Mouse (Mus musculus) heart, embryonic 15.5 days (tissue): ENCODE measurements at regions not wholly inside any gene's neighbourhood (a gene's known extent, or its start where the extent isn't known, plus 50 kb on each side); places are given as distances from the start of the nearest gene placed in this dataset.

Experiments used
- ATAC-seq: fragments of 200-750 bp; cut with Nextera tagmentation; replicated peaks from 2 replicates; pipeline ENCODE4 v1.8.0; 2017; ENCODE audit warnings: low read depth, moderate TSS enrichment; ENCODE audit not compliant: insufficient number of reproducible peaks, insufficient read depth, low FRiP score
- H3K27ac ChIP-seq: fragments of 300-500 bp; sonication (generic); 2 replicates; pipeline ENCODE4 v1.5.1; 2015; ENCODE audit warnings: mild to moderate bottlenecking, inconsistent platforms
- H3K27me3 ChIP-seq: fragments of 300-500 bp; sonication (generic); 2 replicates; pipeline ENCODE4 v1.6.1; 2015; ENCODE audit warnings: inconsistent platforms
- H3K36me3 ChIP-seq: fragments of 300-500 bp; sonication (generic); 2 replicates; pipeline ENCODE4 v1.6.1; 2015; ENCODE audit warnings: mild to moderate bottlenecking, inconsistent platforms
- H3K4me1 ChIP-seq: fragments of 300-500 bp; sonication (generic); replicated peaks from 2 replicates; pipeline ENCODE4 v1.6.1; 2015; ENCODE audit warnings: inconsistent platforms
- H3K4me2 ChIP-seq: fragments of 300-500 bp; sonication (generic); 2 replicates; pipeline ENCODE4 v1.6.1; 2015; ENCODE audit warnings: inconsistent platforms, mild to moderate bottlenecking, moderate library complexity
- H3K4me3 ChIP-seq: fragments of 300-500 bp; sonication (generic); 2 replicates; pipeline ENCODE4 v1.5.1; 2015; ENCODE audit warnings: mild to moderate bottlenecking, inconsistent platforms
- H3K9ac ChIP-seq: fragments of 300-500 bp; sonication (generic); 2 replicates; pipeline ENCODE4 v1.6.1; 2015; ENCODE audit warnings: mild to moderate bottlenecking, inconsistent platforms
- H3K9me3 ChIP-seq: fragments of 300-500 bp; sonication (generic); replicated peaks from 2 replicates; pipeline ENCODE4 v1.6.1; 2016; ENCODE audit warnings: inconsistent platforms
- WGBS: fragments of 180-500 bp; shearing (Covaris S2); methylation state at CpG from one replicate; pipeline ENCODE4 v1.1.7; 2015; ENCODE audit warnings: mixed read lengths; 5-methylcytosine and 5-hydroxymethylcytosine counted together

DNA sequence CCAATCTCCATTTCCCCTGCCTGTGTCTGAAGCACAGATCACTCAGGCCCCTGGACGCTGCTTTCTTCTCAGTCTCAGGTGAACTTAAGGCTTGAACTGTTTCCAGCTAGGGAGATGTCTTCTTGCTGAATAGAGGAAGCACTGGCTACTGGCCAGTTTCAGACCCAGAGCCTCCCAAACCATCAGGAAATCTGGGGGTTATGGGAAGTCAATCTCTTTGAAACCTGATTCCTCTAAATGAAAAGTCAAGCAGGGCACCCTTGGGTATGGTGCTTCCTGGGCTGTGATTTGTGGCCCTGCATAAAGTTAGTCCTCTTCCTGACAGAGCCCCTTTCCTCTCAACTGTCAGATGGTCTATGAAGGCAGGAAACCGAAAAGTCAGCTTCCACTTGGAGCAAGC, 208.2 kb downstream of the Sptssa start:
- Histone ChIP-seq H3K9ac (no peak overlapping the region), H3K9me3 (no peaks in the 10 kb centered on the region), H3K4me1 (peaks cover 8% of the 10 kb centered on the region), H3K4me2 (no peak overlapping the region), H3K4me3 (no peak overlapping the region), H3K27ac (no peak overlapping the region), H3K36me3 (no peaks in the 10 kb centered on the region), H3K27me3 (no peaks in the 10 kb centered on the region)
- 52% methylated on average over 2 of the region's 2 CpGs for WGBS
- no peak for ATAC-seq

DNA sequence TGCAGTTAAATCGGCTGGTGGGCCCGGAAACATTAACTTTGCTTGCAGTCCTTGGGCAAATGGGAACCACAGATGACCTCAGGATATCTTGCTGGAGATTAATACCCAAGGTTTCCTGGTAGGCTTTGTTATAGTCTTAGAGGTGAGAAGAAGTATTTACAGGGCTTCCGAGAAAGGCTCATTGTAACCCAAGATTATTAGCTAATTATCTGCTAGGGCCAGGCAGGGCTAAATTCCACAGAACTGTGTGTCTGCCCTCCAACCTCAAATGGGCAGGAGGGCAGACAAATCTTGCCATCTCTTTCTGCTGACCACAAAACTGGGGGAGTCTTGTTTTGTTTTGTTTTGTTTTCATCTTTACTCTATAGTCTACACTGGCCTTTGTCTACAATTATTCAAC, 209.0 kb downstream of the Sptssa start:
- no peak overlapping the region for H3K4me2 ChIP-seq
- no peaks in the 10 kb centered on the region for H3K9me3 ChIP-seq
- H3K4me3 ChIP-seq: no peak overlapping the region
- no peak for ATAC-seq
- no peak overlapping the region for H3K27ac ChIP-seq
- no peaks in the 10 kb centered on the region for H3K27me3 ChIP-seq
- peaks cover 12% of the 10 kb centered on the region for H3K4me1 ChIP-seq
- no peaks in the 10 kb centered on the region for H3K36me3 ChIP-seq
- 77% methylated on average over 3 of the region's 3 CpGs for WGBS
- no peak overlapping the region for H3K9ac ChIP-seq

DNA sequence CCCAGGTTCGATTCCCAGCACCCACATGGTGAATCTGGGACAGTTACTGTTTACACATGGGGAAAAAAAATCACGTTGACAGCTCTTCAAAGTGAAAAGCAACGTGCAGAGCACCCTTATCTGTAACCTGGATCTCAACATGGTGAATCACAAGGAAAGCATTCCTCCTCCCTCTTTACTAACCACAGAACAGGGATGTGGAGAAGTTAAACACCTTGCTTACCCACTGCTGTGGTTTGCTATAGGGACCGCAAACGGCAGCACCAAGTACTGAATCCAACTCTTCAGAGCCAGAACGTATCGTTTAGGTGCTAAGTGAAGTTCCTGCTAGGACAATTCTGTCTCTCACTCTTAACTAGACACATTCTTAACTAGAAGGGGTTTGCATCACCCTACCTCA, 210.0 kb downstream of the Sptssa start:
- no peak overlapping the region for H3K4me3 ChIP-seq
- no peak overlapping the region for H3K9ac ChIP-seq
- no peaks in the 10 kb centered on the region for H3K36me3 ChIP-seq
- no peak overlapping the region for H3K4me2 ChIP-seq
- peaks cover 12% of the 10 kb centered on the region for H3K4me1 ChIP-seq
- 82% methylated on average over 7 of the region's 7 CpGs for WGBS
- no peak for ATAC-seq
- no peak overlapping the region for H3K27ac ChIP-seq
- H3K9me3 ChIP-seq: no peaks in the 10 kb centered on the region
- no peaks in the 10 kb centered on the region for H3K27me3 ChIP-seq

DNA sequence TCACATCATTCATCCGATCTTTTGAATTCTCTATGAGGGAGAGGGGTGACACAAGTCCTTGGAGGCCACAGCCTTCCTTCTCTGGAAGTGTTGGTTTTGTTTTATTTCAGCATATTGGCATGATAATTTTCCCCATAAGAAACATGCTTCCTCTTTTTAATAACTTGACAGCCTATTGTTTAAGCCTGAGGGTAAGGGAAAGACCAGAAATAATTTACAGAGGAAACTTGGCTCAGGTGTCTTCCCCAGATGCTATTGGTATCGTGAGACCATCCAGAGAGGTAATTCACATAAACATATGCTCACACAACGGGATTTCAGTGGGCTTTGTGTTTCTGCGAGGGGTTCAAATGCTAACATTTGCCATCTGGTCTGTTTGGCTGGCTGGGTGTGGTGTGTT, 212.0 kb downstream of the Sptssa start:
- Histone ChIP-seq H3K4me1 (peaks cover 12% of the 10 kb centered on the region), H3K4me3 (no peak overlapping the region), H3K36me3 (no peaks in the 10 kb centered on the region), H3K9ac (no peak overlapping the region), H3K27ac (no peak overlapping the region), H3K27me3 (no peaks in the 10 kb centered on the region), H3K9me3 (no peaks in the 10 kb centered on the region), H3K4me2 (no peak overlapping the region)
- 75% methylated on average over 4 of the region's 4 CpGs for WGBS
- ATAC-seq: no peak

DNA sequence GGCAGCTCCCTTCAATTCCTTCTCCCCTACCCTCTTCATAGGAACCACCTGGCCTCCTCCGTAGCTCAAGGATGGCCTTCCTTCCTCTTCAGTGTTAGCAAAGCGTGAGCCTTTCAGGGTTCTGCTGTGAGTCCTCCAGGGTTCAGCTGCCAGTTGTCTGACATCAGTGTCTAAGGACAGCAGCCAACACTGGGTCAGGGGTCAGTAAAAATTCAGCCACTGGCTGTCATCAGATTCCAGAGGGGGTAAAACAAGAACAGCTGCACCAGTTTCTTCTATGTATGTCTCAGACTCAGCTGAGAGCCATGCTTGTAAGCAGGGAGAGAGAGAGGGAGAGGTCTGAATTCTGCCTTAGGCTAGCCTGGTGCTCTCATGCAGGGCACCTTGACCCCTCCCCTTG, 213.1 kb downstream of the Sptssa start:
- Histone ChIP-seq H3K36me3 (no peaks in the 10 kb centered on the region), H3K9me3 (no peaks in the 10 kb centered on the region), H3K4me3 (no peak overlapping the region), H3K27me3 (no peaks in the 10 kb centered on the region), H3K4me1 (peaks cover 10% of the 10 kb centered on the region), H3K27ac (no peak overlapping the region), H3K4me2 (no peak overlapping the region), H3K9ac (no peak overlapping the region)
- 46% methylated on average over 2 of the region's 2 CpGs for WGBS
- ATAC-seq: peak; percentile 53

DNA sequence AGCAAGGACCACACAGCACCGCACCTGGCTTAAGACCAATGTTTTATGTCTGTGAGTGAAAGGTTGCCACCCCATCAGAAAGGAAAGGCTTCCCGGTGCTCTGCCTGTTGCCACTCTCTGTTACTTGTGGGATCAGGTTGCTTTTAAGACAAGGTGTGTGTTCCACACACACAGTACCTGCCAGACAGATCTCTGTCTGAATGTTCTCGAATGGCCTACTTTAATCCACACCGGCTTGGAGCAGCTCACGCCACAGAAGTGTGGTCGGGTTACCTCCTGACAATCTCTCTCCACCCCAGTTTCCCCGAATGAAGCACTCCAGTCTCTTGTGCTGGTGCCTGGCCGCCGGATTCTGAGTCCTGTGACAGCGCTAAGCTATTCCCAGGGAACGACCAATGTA, 214.0 kb downstream of the Sptssa start:
- H3K9me3 ChIP-seq: no peaks in the 10 kb centered on the region
- no peak for ATAC-seq
- no peaks in the 10 kb centered on the region for H3K36me3 ChIP-seq
- no peak overlapping the region for H3K4me3 ChIP-seq
- no peak overlapping the region for H3K4me2 ChIP-seq
- H3K9ac ChIP-seq: no peak overlapping the region
- peaks cover 7% of the 10 kb centered on the region for H3K4me1 ChIP-seq
- 63% methylated on average over 11 of the region's 11 CpGs for WGBS
- no peaks in the 10 kb centered on the region for H3K27me3 ChIP-seq
- H3K27ac ChIP-seq: no peak overlapping the region

DNA sequence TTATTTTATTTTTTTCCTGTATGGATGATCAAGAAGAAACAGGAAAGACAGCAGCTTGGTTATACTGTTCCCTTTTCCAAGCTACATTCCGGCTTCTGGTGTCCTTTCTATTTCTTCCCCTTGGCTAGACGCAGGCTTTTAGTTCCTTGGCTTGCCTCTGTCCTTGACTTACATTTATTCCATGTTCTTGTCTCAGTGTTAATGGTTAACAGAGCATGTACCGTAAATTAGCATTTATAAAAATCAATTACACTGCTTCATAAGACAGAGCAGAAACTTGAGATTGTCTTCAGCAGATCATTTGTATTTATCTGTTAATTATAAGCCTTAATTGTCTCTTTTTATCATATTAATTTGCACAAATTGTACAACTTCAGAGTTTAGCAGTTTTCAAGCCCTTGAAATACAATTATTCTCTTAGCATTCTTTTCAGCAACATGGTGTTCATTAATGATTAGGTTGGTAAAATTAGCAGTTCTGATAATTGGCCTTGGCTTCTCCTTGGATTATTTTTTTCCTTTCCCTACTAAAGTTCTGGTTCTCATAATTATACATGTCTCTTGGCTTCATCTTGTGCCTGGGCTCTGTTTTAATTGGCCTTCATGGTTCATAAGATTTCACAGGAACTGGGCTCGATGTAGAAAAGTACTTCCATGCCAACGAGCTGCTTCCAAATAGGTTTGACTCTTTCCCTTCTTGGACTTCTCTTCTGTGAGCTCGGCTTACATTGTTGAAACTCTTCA, 215.4 kb downstream of the Sptssa start:
- peaks cover 7% of the 10 kb centered on the region for H3K4me1 ChIP-seq
- WGBS: 85% methylated on average over 6 of the region's 6 CpGs

DNA sequence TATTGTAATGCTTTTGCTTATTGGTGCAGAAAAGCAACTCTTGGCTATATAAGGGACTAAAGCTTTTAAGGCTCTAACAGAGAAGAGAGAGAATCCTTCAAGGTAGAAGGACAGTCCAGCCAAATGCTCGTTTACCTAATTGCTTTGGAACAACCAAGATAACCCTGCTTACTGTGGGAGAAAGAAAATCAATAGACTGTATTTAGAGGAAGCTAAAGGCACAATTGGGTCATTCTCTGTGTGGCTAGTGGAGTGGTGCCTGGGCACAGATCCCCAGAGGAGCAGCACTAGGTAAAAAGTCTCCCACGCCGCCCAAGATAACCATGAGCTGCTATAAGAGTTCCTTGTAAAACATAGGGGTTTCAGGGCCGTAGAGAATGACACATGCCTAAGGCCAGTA, 217.6 kb downstream of the Sptssa start:
- no peak overlapping the region for H3K27ac ChIP-seq
- WGBS: 85% methylated on average over 4 of the region's 4 CpGs
- ATAC-seq: no peak
- no peaks in the 10 kb centered on the region for H3K9me3 ChIP-seq
- H3K4me1 ChIP-seq: peaks cover 7% of the 10 kb centered on the region
- H3K27me3 ChIP-seq: no peaks in the 10 kb centered on the region
- no peak overlapping the region for H3K9ac ChIP-seq
- no peak overlapping the region for H3K4me3 ChIP-seq
- H3K36me3 ChIP-seq: no peaks in the 10 kb centered on the region
- H3K4me2 ChIP-seq: no peak overlapping the region

More for the DNA sequence above, 215.4 kb downstream of the Sptssa start:
- H3K36me3 ChIP-seq: no peaks in the 10 kb centered on the region
- H3K4me3 ChIP-seq: no peak overlapping the region
- no peak overlapping the region for H3K9ac ChIP-seq
- H3K4me2 ChIP-seq: no peak overlapping the region
- no peak for ATAC-seq
- H3K27ac ChIP-seq: no peak overlapping the region
- no peaks in the 10 kb centered on the region for H3K27me3 ChIP-seq
- H3K9me3 ChIP-seq: no peaks in the 10 kb centered on the region

DNA sequence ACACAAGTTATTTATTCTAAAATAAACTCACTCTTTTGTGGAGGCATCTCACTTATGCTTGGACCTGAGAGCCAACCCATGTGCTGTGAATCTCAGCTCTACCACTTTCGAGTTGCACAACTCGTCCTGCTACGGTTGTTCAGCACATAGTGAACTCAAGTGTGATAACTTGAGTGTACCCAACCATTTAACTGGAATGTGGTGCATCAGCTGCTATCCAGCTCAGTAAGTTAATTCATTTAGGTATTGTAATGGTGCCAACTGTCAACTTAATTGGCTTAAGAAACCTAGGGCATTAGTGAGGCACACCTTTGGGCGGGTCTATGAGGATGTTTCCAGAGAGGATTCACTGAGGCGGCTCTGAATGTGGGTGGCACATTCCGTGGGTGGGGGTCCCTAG, 221.6 kb upstream of the Egln3 start:
- Histone ChIP-seq H3K9ac (no peak overlapping the region), H3K27me3 (no peaks in the 10 kb centered on the region), H3K4me3 (no peak overlapping the region), H3K36me3 (no peaks in the 10 kb centered on the region), H3K9me3 (no peaks in the 10 kb centered on the region), H3K4me2 (no peak overlapping the region), H3K27ac (no peak overlapping the region), H3K4me1 (no peaks in the 10 kb centered on the region)
- 80% methylated on average over 6 of the region's 6 CpGs for WGBS
- no peak for ATAC-seq

DNA sequence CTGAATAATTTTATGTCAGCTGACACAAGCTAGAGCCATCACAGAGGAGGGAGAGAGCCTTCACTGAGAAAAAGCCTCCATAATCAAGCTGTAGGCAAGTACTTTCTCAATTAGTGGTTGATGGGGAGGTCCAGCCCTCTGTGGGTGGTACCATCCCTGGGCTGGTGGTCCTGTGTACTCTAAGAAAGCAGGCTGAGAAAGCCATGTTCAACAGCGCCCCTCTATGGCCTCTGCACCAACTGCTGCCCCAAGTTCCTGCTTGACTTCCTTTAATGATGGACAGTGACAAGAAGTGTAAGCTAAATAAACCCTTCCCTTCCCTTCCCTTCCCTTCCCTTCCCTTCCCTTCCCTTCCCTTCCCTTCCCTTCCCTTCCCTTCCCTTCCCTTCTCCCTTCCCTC, 211.2 kb upstream of the Egln3 start:
- ATAC-seq: no peak
- Histone ChIP-seq H3K4me2 (no peak overlapping the region), H3K27ac (no peak overlapping the region), H3K36me3 (no peaks in the 10 kb centered on the region), H3K9ac (no peak overlapping the region), H3K27me3 (no peaks in the 10 kb centered on the region), H3K4me1 (no peaks in the 10 kb centered on the region), H3K9me3 (no peaks in the 10 kb centered on the region), H3K4me3 (no peak overlapping the region)
- WGBS: 44% methylated on average over 1 of the region's 1 CpGs

DNA sequence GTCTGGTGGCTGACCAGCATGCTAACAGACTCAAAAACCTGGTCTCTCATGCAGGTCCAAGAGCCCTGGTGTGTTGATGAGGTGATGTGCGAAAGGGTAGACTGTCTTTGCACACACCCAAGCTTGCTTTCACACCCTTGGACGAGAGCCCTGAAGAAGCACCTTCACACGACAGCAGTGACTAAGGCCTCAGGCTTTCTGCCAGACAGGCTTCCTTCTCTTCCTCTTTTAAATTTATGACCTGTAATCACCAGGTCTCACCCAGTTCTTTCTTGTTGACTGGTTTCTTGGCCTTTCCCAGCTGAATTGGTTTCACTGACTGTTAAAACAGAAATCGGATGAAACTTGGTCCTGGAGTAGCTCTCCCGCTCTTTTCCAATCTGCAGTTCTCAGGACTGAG, 210.5 kb upstream of the Egln3 start:
- H3K27me3 ChIP-seq: no peaks in the 10 kb centered on the region
- no peaks in the 10 kb centered on the region for H3K9me3 ChIP-seq
- H3K4me2 ChIP-seq: no peak overlapping the region
- WGBS: 73% methylated on average over 5 of the region's 5 CpGs
- no peak for ATAC-seq
- H3K27ac ChIP-seq: no peak overlapping the region
- H3K36me3 ChIP-seq: no peaks in the 10 kb centered on the region
- no peaks in the 10 kb centered on the region for H3K4me1 ChIP-seq
- H3K4me3 ChIP-seq: no peak overlapping the region
- H3K9ac ChIP-seq: no peak overlapping the region

DNA sequence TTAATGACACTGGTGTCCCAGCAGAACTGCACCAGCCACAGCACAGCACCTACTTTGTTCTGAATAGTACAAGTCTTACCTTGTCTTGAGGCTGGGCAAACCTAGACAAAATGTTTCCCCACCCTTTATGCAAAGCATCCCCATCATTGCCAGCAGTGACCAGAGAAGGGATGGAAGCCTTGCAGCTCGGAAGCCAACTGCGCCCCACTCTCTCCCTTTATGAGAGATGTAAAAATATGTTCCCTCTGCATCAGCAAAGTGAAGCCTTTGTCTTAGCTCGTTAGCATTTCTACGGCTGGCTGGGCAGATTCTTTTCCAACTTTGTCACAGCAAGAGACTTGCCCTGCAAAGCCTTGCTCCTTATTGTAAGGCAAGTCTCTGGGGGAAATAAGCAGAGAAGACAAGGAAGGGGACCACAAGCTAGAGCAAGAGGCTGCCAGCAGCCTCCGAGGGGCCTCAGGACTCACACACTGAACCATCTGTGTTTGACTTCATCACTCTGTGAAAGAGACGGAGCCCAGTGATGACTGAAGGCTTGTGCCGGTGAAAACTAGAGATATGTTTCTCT, 206.5 kb upstream of the Egln3 start:
- no peaks in the 10 kb centered on the region for H3K9me3 ChIP-seq
- whole genome bisulfite sequencing: 69% methylated on average over 7 of the region's 7 CpGs
- ATAC-seq: no peak

More for the DNA sequence above, 206.5 kb upstream of the Egln3 start:
- H3K9ac ChIP-seq: no peak overlapping the region
- H3K27ac ChIP-seq: no peak overlapping the region
- no peaks in the 10 kb centered on the region for H3K36me3 ChIP-seq
- peaks cover 7% of the 10 kb centered on the region for H3K4me1 ChIP-seq
- no peaks in the 10 kb centered on the region for H3K27me3 ChIP-seq
- no peak overlapping the region for H3K4me2 ChIP-seq
- H3K4me3 ChIP-seq: no peak overlapping the region
